Mouse (Mus musculus): ENCODE data around the gene Gstt2.

Gene Gstt2

DNA sequence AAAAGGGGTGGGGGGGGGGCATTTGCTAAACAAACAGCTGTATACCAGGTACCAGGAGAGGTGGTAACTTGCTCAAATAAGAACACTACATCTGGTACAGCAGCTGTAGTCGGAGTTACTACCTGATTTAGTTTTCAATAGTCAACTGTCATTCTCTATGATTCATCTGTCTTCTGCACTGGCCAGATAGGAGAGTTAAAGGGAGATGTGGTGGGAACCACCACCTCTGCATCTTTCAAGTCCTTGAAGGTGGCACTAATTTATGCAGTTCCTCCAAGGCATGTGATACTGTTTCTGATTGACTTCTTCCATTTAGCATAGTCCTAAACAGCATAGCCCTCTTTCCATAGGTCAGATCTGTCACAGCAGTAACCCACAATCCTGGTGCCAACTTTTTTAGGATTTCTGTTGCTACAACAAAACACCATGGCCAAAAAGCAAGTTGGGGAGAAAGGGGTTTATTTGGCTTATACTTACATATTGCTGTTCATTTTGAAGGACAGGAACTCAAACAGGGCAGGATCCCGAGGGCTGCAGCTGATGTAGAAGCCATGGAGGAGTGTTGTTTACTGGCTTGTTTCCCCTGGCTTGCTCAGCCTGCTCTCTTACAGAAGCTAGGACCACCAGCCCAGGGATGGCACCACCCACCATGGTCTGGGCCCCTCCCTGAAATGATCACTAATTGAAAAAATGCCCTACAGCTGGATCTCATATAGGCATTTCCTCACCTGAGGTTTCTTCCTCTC lies 7.5 kb downstream of the Gstt2 start:
- CTCF ChIA-PET: interaction anchor here (0.6 to 1.1 kb wide), 4 partner anchors 57 to 121 kb away, joined by 3 to 8 read pairs (median 4); partner anchors contain the start of gene Ddt

DNA sequence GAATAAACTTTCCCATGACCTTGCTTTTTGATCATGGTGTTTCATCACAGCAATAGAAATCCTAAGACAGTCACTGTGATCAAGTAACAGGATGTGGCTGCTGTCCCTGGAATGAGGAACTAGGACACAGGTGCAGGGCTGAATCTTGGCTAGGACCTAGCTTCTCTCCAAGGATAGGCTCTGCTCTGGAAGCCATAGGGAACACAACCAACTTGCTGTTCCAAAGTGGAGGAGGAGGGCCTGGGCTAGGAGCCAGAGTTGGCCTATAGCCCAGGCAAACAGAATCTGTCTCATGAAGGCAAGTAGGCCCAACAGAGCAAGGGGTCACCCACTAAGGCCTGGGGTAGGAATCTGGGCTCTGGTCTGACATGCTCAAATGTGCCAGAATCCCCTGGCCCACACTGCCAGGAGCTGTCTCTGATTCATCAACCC lies 8.7 kb downstream of the Gstt2 start:
- CTCF ChIA-PET: interaction anchor here (1.1 kb wide), 1 partner anchor 85 kb away, joined by 3 read pairs; no protein-coding TSS in a partner anchor

DNA sequence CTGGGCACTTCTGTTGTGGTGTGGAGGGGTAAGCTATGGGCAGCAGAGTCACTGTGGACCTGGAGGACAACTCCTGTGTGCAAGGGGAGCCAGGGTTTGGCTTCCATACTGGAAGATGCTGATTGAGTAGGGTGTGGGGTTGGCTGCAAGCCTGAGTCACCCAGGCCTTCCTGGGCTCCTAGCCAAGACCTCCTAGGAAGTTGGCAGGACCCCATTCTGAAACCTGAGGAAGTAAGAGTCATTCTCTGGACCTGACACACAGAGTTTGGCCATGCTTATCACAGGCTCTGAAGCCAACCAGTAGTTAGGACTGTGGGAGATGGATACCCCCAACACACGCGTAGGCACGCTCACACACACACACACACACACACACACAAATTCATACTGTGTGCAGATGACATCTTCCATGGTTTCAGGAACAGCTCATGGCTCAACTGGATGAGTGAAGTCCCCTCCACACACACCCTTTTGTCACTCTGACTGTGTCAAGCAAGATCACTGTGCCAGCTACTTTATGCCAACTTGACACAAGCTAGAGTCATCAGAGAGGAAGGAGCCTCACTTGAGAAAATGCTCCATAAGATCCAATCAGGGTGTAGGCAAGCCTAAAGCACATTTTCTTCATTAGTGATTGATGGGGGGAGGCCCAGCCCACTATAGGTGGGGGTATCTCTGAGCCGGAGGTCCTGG lies 9.4 kb downstream of the Gstt2 start:
- CTCF ChIA-PET: no interaction called here

DNA sequence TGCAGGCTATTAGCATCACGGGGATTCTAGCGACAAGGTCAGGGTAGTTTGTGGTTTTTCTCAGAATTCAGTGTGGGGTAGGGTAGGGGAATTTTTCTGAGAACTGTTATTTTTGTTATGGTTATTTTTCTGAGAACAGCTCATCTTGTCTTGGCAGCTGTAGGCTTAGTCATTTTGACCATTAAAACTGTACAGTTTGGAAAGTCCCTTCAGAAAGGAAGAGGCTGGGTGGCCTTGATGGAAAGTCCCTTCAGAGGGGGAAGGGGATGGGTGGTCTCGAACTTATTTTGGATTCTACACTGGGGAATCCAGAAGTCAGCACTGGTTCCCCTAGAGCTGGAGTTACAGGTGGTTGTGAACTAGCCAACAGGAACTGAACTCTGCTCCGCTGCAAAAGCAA lies 12.7 kb downstream of the Gstt2 start:
- CTCF ChIA-PET: no interaction called here

DNA sequence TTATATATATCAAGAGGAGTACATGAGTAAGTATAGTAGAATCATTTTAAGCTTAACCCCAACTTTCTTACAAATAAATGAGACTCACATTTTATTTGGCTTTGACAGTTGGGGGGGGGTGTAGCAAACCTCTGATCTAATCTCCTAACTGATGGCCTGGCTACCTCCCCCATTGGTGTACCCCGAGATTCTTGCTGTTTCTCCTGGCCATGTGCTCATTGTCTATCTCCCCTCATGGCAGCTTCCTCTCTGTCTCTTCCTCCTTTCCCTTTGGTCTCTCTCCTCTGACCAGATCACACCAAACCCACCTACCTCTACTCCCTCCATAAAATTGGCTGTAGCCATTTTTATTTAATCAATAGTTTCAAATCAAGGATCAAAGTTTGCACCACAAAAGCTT lies 13.4 kb downstream of the Gstt2 start:
- CTCF ChIA-PET: interaction anchor here (0.6 to 0.7 kb wide), 2 partner anchors 176 to 1720 kb away, joined by 4 to 5 read pairs; no protein-coding TSS in a partner anchor

DNA sequence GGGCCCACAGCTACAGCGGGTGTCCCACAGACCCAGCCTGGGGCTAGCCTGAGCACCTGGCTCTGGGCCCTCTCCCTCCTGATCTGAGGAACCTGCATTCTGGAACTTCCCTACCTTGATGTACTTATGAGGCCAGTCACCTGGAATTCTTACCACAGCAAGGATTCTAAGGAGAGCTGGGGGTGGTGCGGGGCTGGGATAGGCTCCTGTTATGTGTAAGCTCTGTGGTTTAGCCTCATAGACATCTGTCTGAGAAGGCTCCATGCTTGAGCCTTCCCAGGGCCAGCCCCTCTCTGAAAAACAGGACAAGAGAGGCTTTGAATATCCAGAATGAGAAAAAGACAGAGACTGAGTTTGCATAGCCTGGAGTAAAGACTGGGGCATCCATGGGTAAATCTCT lies 14.8 kb downstream of the Gstt2 start, which contains the start of gene Gstt4:
Gene Gstt4 (minus strand): TSS at position 101 of the 400 bp plus-strand sequence.
- CTCF ChIA-PET: no interaction called here

DNA sequence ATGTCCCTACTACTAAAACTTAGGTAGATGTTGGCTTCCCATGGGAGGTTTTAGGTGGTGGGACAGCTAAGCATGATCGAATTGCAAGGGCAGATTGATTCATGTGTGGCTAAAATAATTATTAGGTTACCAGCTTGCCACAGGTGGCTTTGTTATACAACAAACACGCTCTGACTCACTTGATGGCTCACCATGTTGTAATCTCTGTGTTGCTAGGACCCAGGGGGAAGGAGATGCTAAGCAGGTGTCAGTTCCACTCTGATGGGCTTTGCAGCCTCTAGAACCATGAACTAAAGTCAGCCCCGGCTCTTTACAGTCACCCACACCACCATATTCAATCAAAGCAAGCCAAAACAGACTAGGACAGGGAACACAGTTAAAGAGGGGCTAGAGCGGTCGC lies 17.3 kb downstream of the Gstt2 start:
- CTCF ChIA-PET: interaction anchor here (0.7 kb wide), 1 partner anchor 408 kb away, joined by 5 read pairs; no protein-coding TSS in a partner anchor

DNA sequence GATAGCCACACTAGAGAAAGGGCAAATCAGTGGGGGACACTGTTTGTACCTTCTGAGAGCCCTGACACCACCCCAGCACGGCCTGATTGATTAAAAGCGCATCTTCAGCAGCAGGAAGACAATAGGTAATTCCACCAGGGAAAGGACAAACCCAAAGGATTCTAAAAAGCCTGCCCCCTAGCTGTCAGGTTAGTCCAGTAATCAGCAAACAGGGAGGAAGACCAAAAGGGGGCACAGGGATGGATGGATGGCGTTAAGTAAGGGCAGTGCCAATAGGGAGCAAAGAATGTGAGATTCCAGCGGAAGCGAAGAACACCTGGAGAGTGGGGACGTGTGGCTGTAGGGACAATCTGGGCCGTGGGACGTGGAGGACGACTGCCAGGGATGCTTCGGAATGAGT lies 18.6 kb downstream of the Gstt2 start:
- CTCF ChIA-PET: no interaction called here

DNA sequence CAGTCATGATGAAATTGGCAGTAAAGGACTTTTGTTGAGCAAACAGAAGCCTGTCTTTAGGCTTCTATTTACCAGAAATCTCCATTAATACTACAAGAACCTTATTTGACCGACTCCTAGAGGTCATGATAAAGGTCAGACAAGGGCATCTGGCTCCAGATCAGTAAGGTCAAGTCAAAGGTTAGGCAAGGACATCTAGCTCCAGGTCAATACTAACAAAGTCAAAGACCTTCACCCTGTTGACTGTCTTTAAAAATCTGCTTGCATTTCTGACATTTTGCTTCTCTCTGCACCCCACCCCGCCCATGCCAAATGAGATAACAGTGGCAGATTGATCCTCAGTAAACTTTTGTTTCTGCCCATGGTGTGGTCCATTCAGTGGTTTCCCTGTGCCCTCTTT lies 33.0 kb downstream of the Gstt2 start:
- CTCF ChIA-PET: no interaction called here

DNA sequence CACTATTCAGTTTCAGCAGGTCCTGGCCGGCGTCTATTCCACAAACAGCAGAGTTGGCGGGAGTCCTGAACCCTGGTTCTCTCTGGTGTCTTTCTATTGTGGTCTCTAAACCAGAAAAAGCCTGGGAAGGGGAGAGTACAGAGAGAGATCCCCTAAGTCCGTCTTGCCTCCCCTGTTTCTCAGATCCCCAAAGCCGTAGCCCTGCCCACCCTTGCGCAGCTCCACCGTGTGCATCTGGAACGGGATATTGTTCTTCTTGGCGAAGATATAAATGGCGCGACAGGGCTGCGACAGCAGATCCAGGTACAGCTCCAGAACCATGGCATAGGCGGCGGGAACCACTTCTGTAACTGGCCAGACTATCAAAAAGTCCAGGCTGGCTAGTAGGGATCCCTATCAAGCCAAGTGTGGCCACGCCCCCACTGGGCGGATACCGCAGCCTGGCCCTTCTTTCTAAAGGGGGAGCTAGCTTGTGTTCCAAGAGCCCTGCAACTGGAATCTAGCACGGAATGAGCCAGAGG lies 39.0 kb downstream of the Gstt2 start, which contains the start of gene Gstt1:
Gene Gstt1 (minus strand): TSS at position 409 of the 521 bp plus-strand sequence.
- CTCF ChIA-PET: interaction anchor here (0.7 kb wide), 1 partner anchor 597 kb away, joined by 3 read pairs; no protein-coding TSS in a partner anchor

DNA sequence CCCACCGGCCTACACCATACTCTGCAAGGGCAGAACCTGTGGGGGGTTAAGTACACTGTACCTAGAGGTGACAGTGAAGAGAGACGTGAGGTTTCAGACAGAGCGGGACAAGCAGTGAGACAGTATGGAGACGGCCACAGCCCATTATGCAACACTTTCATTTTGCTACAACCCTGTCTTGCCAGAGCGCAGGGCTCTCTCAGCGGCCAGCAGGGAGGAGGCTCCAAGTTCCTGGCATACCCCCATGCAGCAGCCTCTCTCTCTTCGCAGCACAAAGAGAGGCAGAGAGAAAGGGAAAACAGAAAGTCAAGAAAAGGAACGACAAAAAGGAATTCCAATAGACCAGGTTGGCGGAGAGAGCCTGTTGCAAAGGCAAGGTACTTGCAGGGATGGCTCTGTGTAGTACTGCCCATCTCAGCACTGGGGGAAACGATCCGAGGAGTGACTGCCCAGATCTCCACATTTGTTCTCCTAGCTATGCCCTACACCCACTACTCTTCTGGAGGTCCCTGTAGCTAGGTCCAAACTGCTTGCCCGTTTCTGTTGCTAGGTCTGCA lies 39.5 kb downstream of the Gstt2 start:
- CTCF ChIA-PET: interaction anchor here (0.7 kb wide), 1 partner anchor 597 kb away, joined by 3 read pairs; no protein-coding TSS in a partner anchor

DNA sequence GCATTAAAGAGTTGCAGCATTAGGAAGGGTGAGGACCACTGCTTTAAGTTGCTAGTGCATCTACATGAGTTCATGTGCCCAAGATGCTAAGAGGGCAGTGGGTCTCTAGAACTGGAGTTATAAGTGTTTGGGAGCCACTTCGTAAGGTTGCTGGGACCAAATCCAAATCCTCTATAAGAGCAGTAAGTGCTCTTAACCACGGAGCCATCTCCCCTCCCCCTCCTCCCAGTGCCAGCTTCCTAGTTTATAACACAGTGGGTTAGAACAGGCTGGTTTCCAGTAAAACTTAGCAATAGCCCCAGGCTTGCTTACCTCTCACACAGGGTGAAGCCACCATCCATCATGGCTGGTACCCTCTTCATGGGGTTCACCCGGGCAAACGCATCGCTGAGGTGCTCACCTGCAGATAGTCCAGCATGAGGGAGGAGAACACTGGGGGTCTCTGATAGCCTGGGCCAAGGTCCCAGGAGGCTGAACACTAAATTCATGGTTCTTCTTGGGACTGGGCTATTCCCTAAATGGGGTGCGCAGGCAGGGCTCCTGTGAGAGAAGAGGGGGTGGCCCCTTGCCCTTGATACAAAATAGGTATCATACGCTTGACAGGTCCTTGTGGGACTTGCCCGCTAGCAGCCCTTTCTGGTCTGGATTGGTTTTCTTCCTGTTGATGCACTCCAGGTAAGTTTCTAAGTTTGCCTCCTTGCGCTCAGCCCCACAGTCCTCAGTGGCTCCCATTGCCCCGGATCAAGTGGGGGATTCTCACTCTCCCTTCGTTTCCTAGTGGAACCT lies 40.3 kb downstream of the Gstt2 start:
- CTCF ChIA-PET: no interaction called here

DNA sequence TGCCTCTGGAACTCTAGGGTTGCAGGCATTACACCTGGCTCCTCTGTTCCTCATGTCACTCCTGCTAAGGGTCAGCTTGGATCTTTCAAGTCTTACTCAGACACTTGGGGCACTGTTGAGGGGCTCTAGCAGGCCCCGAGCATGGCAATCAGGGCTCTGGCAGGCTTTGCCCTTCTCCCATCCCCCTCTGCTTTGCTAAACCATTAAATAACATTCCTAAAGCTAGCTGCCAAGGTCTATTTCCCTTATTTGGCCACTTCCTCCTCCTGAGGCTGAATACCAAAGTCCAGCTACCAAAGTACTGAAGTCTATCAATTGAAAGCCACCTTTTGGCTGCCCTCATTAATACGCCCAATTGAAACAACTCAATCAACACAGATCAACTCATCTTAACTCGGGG lies 42.3 kb downstream of the Gstt2 start:
- CTCF ChIA-PET: interaction anchor here (0.5 kb wide), 1 partner anchor 15 kb away, joined by 4 read pairs; no protein-coding TSS in a partner anchor

DNA sequence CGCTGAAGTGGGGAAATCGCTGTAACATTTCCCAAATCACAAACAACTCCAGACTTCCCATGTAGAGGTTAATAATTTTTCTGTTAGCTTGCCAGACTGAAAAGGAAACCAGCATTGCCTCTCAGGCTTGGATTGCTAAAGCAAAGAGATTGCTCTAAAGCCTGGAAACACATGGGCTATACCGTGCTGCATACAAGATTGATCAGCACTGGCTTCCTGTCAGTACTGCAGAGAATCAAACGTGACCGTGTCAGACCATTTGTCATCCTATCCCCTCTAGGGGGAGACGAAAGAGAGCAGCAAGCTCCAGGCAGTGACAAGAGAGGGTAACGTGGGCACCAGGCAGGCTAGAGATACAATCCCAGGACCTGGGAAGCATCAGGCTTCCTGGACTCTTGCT lies 46.5 kb downstream of the Gstt2 start:
- CTCF ChIA-PET: interaction anchor here (0.7 kb wide), 1 partner anchor 44 kb away, joined by 15 read pairs; no protein-coding TSS in a partner anchor

DNA sequence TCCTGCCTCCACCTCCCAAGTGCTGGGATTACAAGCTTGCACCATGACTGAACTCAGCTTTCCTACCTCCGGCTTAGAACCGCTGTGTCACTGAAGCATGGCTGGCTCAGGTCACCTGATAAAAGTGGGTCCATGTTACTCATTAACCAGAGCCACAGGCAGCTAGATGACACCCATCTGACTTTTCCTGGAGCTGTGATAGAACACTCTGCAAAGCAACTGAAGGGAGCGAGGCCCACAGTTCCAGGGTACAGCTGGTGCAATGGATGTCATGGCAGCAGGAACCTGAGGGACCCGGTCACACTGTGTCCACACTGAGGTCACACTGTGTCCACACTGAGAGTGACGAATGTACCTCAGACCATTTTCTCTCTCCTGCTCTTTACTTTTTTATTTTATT lies 47.4 kb downstream of the Gstt2 start:
- CTCF ChIA-PET: no interaction called here

DNA sequence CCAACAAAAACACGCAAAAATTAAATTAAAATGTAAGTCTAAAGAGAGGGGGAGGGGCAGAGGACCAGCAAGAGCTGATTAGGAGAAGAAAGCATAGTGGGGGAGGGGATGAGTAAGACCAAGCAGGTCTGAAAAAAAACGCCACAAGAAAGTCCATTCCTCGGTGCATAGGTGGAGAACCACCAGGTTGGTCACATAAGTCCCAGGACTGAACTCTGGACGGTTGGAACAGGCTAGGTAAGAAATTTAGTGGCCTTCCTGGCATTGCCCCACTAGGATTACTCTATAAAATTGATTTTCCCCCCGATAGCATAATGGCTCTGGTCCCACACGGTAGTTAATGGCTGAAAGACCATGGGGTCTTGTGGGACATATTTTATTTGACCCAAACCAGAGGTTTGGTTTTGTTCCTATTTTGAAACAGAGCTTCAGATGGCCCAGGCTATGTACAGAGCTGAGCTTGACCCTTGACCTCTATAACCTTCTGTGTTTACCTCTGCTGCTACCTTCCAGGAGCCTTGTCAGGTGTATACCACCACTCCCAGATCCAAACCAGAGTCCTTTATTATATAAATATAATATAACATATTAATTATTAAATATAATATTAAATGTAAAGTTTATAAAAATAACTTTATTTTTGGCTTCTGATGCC lies 48.0 kb downstream of the Gstt2 start:
- CTCF ChIA-PET: interaction anchor here (0.7 kb wide), 1 partner anchor 36 kb away, joined by 3 read pairs; no protein-coding TSS in a partner anchor

DNA sequence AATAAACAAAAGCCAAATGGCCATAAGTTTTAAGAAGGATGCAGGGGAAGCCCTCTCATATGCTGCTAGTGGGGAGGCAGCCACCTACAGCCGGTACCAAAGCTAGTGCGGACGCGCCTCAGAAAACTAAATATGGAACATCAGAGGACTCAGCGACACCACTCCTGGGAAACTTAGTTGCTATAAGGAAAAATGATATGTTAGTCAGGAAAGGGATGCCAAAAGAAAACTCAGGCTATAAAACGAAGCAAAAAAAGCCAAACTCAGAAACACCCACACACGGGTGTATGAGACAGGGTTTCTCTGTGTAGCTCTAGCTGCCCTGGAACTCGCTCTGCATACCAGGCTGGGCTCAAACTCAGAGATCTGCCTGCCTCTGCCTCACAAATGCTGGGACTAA lies 48.9 kb downstream of the Gstt2 start:
- CTCF ChIA-PET: interaction anchor here (0.6 kb wide), 1 partner anchor 29 kb away, joined by 3 read pairs; no protein-coding TSS in a partner anchor

DNA sequence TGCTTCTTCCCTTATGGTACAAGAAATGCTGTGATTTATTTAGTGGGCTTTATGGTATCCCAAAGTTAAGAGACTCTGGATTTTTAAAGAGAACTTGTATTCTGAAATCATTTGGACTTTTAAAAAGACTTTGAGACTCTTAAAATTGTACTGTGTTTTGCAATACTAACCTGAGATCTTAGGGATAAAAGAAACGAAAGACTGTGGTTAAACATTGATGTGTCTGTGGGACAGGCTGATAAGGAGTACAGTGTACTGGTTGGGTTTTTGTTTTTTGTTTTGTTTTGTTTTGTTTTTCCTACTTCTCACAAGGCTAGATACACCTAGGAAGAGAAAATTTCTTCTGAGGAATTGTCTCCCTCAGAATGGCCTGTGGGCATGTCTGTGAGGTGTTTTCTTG lies 51.8 kb downstream of the Gstt2 start:
- CTCF ChIA-PET: no interaction called here

Measured in spleen, embryonic (tissue).